Mouse (Mus musculus) gastrocnemius, adult 18-20 months (tissue): ENCODE data around the gene Itsn2. TPM values are rescaled to one million over a fixed set of nuclear protein-coding genes. Genes with fewer than 3 reads are reported as not detected.
"Not testable (repeated sequence)": the region's sequence is repeated elsewhere in the genome, so short reads cannot be mapped to it uniquely, and the experiment has no call there.

Experiments used
- DNase-seq: peaks from one replicate; pipeline ENCODE4 v3.0.0; 2021; ENCODE audit warnings: low spot score
- total RNA-seq, 2 experiments: library from RNA; stranded (reverse); gene quantifications; 2 replicates each; pipeline ENCODE4 v1.2.3; 2021

Itsn2 gene
- total RNA-seq, 2 experiments from 2014 or later: 22.7 to 25.7 TPM

GRCm38 (mm10) chr12:4595055-4595454, 2.6 kb downstream of the Itsn2 start:
- DNase-seq: no peak

GRCm38 (mm10) chr12:4598666-4599428, 6.4 kb downstream of the Itsn2 start:
- DNase-seq: no peak

GRCm38 (mm10) chr12:4599713-4600112, 7.3 kb downstream of the Itsn2 start:
- DNase-seq: no peak

- DNase-seq: no peak
Observed at GRCm38 (mm10) chr12:4606625-4607024, 14.2 kb downstream of the Itsn2 start.

GRCm38 (mm10) chr12:4614722-4615121, 22.3 kb downstream of the Itsn2 start:
- no peak for DNase-seq

GRCm38 (mm10) chr12:4624201-4624600, 31.8 kb downstream of the Itsn2 start:
- no peak for DNase-seq

- DNase-seq: no peak
Observed at GRCm38 (mm10) chr12:4632957-4633356, 40.5 kb downstream of the Itsn2 start.

- no peak for DNase-seq
Observed at GRCm38 (mm10) chr12:4638438-4638837, 46.0 kb downstream of the Itsn2 start.

GRCm38 (mm10) chr12:4640737-4641136, 48.3 kb downstream of the Itsn2 start:
- no peak for DNase-seq

- no peak for DNase-seq
Observed at GRCm38 (mm10) chr12:4656813-4657212, 64.4 kb downstream of the Itsn2 start.

GRCm38 (mm10) chr12:4664929-4665674, 72.7 kb downstream of the Itsn2 start:
- no peak for DNase-seq

GRCm38 (mm10) chr12:4665675-4666037, 73.2 kb downstream of the Itsn2 start:
- DNase-seq: no peak

GRCm38 (mm10) chr12:4676336-4676735, 83.9 kb downstream of the Itsn2 start:
- DNase-seq: no peak

GRCm38 (mm10) chr12:4679971-4680370, 87.5 kb downstream of the Itsn2 start:
- no peak for DNase-seq

GRCm38 (mm10) chr12:4685441-4685840, 93.0 kb downstream of the Itsn2 start:
- no peak for DNase-seq

GRCm38 (mm10) chr12:4688386-4688785, 95.9 kb downstream of the Itsn2 start:
- DNase-seq: no peak

GRCm38 (mm10) chr12:4689341-4689740, 96.9 kb downstream of the Itsn2 start:
- DNase-seq: peak; percentile 10

- no peak for DNase-seq
Observed at GRCm38 (mm10) chr12:4691193-4691592, 98.8 kb downstream of the Itsn2 start.

- DNase-seq: no peak
Observed at GRCm38 (mm10) chr12:4694534-4694933, 102.1 kb downstream of the Itsn2 start.

GRCm38 (mm10) chr12:4705626-4706025, 113.2 kb downstream of the Itsn2 start:
- DNase-seq: not testable (repeated sequence)

- DNase-seq: no peak
Observed at GRCm38 (mm10) chr12:4706175-4706574, 113.7 kb downstream of the Itsn2 start.

GRCm38 (mm10) chr12:4706901-4707300, 114.5 kb downstream of the Itsn2 start:
- DNase-seq: no peak

- DNase-seq: no peak
Observed at GRCm38 (mm10) chr12:4707488-4708017, 115.1 kb downstream of the Itsn2 start.
